Mouse (Mus musculus): ENCODE results near the gene Prps1l1.

Gene Prps1l1

DNA sequence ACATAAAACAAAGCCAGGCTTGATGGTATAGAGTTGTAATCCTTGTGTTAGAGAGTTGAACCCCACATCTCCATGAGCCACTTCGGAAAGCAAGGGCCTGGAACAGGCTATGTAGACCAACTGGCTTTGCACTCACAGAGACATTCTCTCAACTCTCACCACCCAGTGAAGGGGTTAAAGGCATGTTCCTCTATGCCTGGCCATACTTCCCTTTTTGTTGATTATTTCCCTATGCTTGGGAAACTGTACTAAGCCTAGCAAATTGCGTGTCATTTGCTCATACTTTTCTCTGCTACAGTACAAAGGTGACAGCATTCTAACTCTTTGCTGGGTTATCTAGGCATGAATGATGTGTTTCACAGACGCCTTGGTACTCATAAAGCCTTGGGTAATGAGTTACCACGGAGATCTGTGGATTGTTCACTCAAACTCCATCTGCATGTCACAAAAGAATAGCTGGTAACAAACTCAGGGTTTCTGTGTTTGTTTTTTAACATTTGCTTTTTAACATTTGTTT is 41.4 kb downstream of the Prps1l1 start:
- in situ Hi-C loops (cut with MboI, MseI) = no loop called here

DNA sequence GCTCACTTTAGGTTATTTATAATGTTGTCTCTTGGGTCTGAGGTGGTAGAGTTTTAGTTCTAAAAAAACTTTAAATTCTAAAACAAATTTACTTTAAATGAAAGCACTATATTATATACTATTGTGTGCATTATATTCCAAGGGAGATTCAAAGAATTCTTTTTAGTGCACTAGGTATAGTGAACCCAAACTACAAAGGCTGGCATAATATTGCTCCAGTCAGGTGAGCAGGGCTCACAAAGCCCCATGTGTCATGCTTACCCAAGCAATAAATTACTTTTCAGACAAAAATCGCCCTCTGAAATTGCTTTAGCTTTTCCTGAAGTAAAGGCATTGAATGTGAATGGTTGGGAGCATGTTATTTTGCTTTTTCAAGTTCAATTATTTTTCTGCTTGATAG is 43.0 kb downstream of the Prps1l1 start:
- in situ Hi-C loops (cut with MboI, MseI) = no loop called here

Measured in T-helper 2 cell (primary cell).